Mouse (Mus musculus) kidney, adult 9 months (tissue): Measurements from ENCODE around the gene Atf1.

ENCODE experiments used
- DNase-seq: peaks from one replicate; pipeline ENCODE4 v3.0.0; 2022

The Atf1 gene

GRCm38 (mm10) chr15:100227663-100228534 lies at the start of gene Atf1:
Gene Atf1, plus strand, starts transcription at chr15:100227819.
- peak; percentile 91 for DNase-seq

GRCm38 (mm10) chr15:100178487-100178886 lies 49.1 kb upstream of the Atf1 start:
- no peak for DNase-seq

- no peak for DNase-seq
Observed at GRCm38 (mm10) chr15:100179685-100180084, 47.9 kb upstream of the Atf1 start.

- no peak for DNase-seq
Observed at GRCm38 (mm10) chr15:100180221-100180620, 47.4 kb upstream of the Atf1 start.

GRCm38 (mm10) chr15:100181841-100182240 lies 45.8 kb upstream of the Atf1 start:
- no peak for DNase-seq

- DNase-seq: no peak
Observed at GRCm38 (mm10) chr15:100182526-100183280, 44.9 kb upstream of the Atf1 start.

- no peak for DNase-seq
Observed at GRCm38 (mm10) chr15:100183510-100183909, 44.1 kb upstream of the Atf1 start.

GRCm38 (mm10) chr15:100184821-100185496 lies 42.7 kb upstream of the Atf1 start:
- no peak for DNase-seq

GRCm38 (mm10) chr15:100186234-100186633 lies 41.4 kb upstream of the Atf1 start:
- no peak for DNase-seq

GRCm38 (mm10) chr15:100186882-100187672 lies 40.5 kb upstream of the Atf1 start:
- DNase-seq: no peak

- no peak for DNase-seq
Observed at GRCm38 (mm10) chr15:100188542-100188941, 39.1 kb upstream of the Atf1 start.

GRCm38 (mm10) chr15:100188962-100189404 lies 38.6 kb upstream of the Atf1 start:
- DNase-seq: no peak

GRCm38 (mm10) chr15:100190083-100190482 lies 37.5 kb upstream of the Atf1 start:
- DNase-seq: no peak

GRCm38 (mm10) chr15:100198983-100199745 lies 28.5 kb upstream of the Atf1 start:
- DNase-seq: no peak

- DNase-seq: peak; percentile 38
Observed at GRCm38 (mm10) chr15:100199790-100200189, 27.8 kb upstream of the Atf1 start.

- no peak for DNase-seq
Observed at GRCm38 (mm10) chr15:100201806-100202205, 25.8 kb upstream of the Atf1 start.

GRCm38 (mm10) chr15:100202431-100203015 lies 25.1 kb upstream of the Atf1 start:
- DNase-seq: no peak

GRCm38 (mm10) chr15:100204574-100204973 lies 23.0 kb upstream of the Atf1 start:
- peak; percentile 22 for DNase-seq

GRCm38 (mm10) chr15:100210013-100210412 lies 17.6 kb upstream of the Atf1 start:
- no peak for DNase-seq

GRCm38 (mm10) chr15:100213339-100213738 lies 14.3 kb upstream of the Atf1 start:
- DNase-seq: no peak

- DNase-seq: no peak
Observed at GRCm38 (mm10) chr15:100215092-100215491, 12.5 kb upstream of the Atf1 start.
